Mouse (Mus musculus): ENCODE results near the gene Rsad1.

The Rsad1 gene

DNA sequence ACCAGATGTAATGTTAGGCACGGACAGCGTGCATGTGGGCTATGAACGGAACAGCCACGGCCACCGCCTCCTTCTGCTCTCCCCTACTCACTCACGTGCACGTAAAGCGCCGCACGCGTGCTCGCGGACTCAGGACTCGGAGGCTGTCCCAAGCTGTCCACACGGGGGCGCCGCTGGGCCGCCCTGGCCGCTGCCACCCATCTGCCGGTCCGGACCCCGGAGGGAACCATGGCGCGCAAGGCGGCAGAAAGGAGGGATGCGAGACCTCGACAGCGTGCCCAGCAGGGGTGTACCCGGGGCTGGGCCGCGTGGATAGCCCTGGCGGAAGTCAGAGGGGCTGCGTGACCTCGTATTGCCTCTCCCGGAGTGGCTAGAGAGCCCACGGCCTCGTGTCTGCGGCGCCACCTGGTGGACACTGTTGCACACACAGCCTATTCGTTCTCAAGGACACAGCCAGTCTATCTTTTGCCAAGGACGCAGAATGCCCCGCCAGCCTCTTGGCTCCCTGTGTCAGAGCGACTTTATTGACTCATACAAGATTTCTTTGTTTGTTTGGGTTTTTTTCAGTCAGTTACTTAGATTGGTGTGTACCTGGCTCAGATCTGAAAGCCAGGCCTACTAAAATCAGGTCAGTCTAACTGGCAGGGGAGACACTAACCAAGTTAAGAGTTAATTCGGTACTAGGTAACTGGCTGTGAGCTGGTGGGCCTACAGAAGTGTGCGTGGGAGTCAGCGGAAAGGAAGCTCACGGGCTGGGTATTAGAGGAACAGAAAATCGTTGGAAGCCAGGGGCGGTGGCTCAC lies at the start of gene Rsad1:
Rsad1 (minus strand) TSS at position 368 of the 803 bp plus-strand sequence.
- in situ Hi-C loops (cut with MboI; ENCODE audit: low pct_unique_long_range_greater_than_20kb in 1 of 2, low sequenced_read_pairs in 2 of 2, unreplicated experiment in 1 of 2) = no loop called here

DNA sequence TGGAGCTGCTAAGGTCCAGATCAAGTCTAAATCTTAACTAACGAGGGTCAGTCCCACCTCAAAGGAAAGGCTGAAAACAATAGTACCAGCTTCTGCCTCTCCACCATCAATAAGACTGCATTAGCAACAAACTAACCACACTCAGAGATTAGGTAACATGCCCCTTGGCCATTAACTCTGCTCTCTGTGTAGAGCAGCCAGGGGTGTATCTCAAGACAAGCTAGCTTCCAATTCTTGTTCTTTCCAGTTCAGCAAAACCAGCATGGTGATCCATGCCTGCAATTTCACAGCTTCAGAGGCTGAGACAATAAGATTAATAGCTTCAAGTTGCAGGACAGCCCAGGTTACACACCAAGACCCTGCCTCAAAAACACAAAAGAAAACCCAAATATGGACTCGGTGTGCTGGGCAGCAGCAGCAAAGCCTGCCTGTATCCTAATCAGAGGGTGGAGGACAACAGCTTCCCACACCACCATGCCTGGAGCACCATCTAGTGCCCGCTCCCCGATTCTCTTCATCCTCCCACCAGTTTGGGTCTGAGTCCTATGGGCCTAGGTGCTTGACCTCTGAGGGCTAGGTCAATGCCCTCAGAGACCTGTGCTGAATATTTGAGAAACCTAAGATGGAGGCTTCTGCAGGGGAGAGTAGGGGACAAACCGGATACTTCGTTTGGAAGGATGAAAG lies 49.5 kb upstream of the Rsad1 start:
- in situ Hi-C loops (cut with MboI; ENCODE audit: low pct_unique_long_range_greater_than_20kb in 1 of 2, low sequenced_read_pairs in 2 of 2, unreplicated experiment in 1 of 2) = no loop called here

DNA sequence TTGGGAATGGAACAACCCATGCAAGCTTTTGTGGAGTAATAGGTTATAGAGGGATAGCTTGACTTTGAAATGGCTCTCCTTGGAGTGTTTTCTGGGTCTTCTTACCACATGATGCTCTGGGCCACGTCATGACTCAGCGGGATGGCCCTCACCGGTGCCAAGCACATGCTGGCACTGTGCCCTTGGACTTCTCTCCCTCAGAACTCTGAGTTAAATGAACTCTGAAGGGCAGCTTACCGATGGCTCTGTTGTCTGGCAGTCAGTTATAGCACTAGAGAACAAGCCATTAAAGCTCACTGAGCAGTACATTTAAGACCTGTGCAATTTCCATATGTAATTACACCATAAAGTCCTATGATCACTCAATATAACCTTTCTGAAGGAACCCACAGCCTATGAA lies 48.3 kb upstream of the Rsad1 start:
- in situ Hi-C loops (cut with MboI; ENCODE audit: low pct_unique_long_range_greater_than_20kb in 1 of 2, low sequenced_read_pairs in 2 of 2, unreplicated experiment in 1 of 2) = no loop called here

DNA sequence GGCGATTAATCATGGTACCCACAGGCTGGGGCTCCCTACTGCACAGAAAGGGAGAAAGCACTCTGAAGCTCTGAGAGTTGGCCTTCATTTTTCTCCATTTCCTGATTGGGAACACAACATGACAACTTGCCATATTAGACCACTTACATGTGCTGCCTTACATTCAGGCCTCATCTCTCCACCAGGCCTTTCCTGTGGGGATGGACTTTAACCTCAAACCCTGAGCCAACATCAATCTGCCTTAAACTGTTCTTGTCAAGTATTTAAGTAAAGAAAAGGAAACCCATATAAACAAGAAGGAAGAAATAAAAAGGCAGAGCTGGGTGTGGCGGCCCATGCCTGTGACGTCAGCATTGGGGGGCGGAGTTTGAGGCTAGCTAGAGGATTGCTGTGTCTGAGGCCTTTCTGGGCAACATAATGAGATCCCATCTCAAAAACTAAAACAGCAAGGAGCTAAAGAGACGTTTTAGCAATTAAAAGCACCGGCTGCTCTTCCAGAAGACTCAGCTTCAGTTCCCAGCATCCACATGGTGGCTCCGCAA lies 47.3 kb upstream of the Rsad1 start:
- in situ Hi-C loops (cut with MboI; ENCODE audit: low pct_unique_long_range_greater_than_20kb in 1 of 2, low sequenced_read_pairs in 2 of 2, unreplicated experiment in 1 of 2) = no loop called here

DNA sequence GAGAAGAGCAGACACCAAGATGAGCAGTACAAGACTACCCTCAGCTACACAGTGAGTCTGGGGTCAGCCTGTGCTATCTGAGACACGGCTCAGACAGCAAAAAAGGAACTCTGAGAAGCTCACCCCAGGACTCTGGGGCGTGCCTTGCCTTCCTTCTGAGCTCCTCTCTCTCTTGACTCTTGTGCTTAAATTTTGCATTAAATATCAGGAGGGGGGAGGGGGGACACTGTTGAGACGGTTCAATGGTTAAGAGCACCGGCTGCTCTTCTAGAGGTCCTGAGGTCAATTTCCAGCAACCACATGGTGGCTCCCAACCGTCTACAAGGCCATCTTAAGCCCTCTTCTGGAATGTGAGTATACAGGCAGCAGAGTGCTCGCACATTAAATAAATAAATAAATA lies 38.5 kb upstream of the Rsad1 start:
- in situ Hi-C loops (cut with MboI; ENCODE audit: low pct_unique_long_range_greater_than_20kb in 1 of 2, low sequenced_read_pairs in 2 of 2, unreplicated experiment in 1 of 2) = no loop called here

DNA sequence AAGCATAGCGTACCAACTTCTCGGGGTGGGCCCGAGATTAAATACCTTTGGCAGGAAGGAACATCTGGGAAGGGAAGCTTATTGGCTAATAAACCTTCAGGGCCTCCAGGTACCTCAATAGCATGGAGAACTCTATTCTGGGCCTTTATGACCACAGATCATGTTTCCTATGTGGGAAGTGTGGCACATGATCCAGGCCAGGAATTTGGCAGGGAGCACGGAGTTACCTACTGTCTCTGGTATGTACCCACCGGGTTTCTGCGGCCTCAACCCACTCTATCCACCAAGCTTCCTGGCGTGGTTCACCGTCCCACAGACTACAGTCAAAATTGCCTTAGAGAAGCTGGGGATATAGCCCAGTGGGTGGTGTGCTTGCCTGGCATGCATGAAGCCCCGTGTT lies 36.0 kb upstream of the Rsad1 start:
- in situ Hi-C loops (cut with MboI; ENCODE audit: low pct_unique_long_range_greater_than_20kb in 1 of 2, low sequenced_read_pairs in 2 of 2, unreplicated experiment in 1 of 2) = no loop called here

DNA sequence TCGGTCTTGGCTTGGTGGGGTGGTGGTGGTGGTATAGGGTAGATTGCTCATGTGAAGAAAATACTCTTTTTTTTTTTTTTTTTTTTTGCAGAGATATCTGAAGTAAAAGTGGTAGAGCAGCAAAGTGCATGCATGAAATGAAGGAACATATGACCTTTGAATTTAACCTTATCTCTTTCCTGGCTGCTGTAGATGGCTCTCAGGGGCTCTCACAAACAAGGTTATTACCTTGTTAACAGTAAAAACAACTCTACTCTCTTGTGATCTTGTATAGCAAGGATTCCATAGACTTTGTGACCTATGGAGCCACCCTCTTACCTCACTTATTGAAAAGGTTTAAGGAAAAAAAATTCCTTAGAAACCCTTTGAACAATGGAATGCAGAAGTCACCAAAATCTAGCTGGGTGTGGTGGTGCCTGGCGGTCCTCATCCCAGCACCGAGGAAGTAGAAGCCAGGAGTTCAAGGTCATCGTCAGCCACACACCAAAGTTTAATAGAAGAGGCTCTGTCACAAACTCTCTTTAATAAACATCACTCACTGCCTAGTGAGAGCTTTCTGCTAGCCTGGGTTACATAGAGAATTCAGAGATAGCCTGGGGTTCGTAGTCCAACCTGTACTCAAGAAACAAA lies 31.2 kb upstream of the Rsad1 start:
- in situ Hi-C loops (cut with MboI; ENCODE audit: low pct_unique_long_range_greater_than_20kb in 1 of 2, low sequenced_read_pairs in 2 of 2, unreplicated experiment in 1 of 2) = no loop called here

DNA sequence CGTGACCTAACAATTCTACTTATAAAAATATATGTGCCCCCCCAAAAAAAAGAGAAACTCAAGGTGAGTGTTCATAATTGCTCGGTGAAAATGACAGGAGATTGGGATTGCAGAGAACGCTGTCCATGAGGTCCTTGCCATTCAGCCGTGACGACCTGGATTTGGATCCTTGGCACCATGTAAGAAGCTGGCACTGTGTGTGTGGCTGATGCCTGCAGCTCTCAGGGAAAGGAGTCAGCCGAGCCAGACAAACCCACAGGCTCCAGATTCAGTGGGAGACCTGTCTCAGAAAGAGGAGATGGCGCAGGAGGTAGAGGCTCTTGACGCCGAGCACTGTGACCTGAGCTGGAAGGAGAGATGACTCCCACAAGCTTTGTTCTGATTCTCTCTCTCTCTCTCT lies 27.3 kb upstream of the Rsad1 start:
- in situ Hi-C loops (cut with MboI; ENCODE audit: low pct_unique_long_range_greater_than_20kb in 1 of 2, low sequenced_read_pairs in 2 of 2, unreplicated experiment in 1 of 2) = no loop called here

DNA sequence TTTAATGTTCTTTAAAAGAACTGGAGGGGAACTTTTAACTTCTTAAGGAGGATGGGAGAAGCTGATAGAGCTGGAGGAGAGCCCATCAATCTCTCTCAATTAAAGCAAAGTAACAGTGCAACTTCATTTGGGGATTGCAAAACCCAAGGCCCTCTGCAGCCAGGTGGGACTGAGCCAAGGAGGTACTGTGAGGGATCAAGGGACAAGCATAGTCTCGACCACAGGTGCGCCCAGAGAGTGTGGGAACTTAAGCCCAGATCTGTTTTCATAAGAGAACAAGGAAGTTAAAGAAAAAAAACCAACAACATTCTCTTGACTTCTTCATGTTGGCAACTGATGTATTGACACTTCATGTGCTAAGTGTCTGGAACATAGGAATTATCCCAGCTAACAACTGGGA lies 26.0 kb upstream of the Rsad1 start:
- in situ Hi-C loops (cut with MboI; ENCODE audit: low pct_unique_long_range_greater_than_20kb in 1 of 2, low sequenced_read_pairs in 2 of 2, unreplicated experiment in 1 of 2) = no loop called here

DNA sequence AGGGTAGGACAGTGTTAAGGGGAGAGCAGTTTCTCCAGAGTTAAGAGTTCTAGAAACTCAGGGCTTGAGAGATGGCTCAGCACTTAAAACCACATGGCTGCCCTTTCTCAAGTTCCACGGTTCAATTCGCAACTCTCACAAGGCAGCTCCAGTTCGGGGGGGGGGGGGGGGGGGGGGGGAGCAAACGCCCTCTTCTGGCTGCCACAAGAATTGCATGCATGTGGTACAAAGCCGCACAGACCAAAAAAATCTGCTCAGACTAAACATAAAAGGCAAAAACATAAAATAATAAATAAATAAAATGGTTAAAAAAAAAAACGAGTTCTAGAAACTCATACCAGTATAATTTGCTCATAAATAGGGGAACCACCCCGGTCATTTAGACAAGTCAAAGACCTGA lies 25.5 kb upstream of the Rsad1 start:
- in situ Hi-C loops (cut with MboI; ENCODE audit: low pct_unique_long_range_greater_than_20kb in 1 of 2, low sequenced_read_pairs in 2 of 2, unreplicated experiment in 1 of 2) = no loop called here

DNA sequence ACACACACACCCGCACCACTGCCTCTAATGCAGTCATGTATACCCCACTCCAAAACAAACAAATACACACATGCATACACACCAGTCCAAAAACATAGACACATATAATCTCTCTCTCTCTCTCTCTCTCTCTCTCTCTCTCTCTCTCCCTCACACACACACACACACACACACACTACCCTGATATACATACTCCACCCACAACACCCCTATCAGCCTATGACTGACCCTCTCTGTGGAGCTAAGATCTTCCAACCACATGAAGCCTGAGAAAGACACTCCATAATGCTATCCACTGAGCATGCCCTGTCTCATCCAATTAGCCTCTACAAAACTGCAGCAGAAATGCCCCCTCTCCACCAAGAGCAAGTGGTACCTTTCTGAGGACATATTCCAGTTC lies 22.8 kb upstream of the Rsad1 start:
- in situ Hi-C loops (cut with MboI; ENCODE audit: low pct_unique_long_range_greater_than_20kb in 1 of 2, low sequenced_read_pairs in 2 of 2, unreplicated experiment in 1 of 2) = no loop called here

DNA sequence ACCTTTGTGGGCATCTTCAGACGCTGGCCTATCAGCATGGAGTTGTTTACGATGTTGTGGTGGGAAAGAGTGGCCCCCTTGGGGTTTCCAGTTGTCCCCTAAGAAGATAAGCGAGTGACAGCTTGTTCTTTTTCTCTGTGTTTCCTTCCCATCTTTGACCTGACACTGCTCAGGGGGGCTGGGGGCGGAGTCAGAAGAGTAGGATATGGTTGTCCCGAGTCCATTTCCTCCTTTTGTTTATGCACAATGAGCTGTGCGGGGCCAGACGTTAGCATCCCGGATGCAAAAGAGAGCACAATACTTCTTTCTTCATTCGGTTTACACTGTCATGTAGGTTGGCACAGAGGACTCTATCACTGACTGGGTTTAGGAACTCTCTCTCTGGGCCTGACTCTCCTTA lies 21.6 kb upstream of the Rsad1 start:
- in situ Hi-C loops (cut with MboI; ENCODE audit: low pct_unique_long_range_greater_than_20kb in 1 of 2, low sequenced_read_pairs in 2 of 2, unreplicated experiment in 1 of 2) = no loop called here

DNA sequence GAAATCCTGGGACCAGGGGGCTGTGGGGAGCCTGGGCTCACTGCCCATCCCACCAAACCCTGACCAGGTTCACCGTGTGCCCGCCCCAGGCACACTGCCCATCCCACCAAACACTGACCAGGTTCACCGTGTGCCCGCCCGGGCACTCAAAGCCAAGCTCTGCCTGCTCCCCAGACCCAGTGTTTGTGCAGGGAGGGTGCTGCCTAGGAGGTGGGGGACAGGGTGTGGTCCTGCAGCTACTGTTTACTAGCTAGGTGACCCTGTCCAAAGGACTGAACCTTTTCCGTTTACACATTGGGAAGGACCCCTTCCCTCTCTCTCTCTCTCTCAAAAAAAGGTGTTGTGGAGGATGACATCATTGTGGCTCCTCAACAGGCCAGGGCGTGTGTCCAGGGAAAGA lies 18.3 kb upstream of the Rsad1 start:
- in situ Hi-C loops (cut with MboI; ENCODE audit: low pct_unique_long_range_greater_than_20kb in 1 of 2, low sequenced_read_pairs in 2 of 2, unreplicated experiment in 1 of 2) = no loop called here

DNA sequence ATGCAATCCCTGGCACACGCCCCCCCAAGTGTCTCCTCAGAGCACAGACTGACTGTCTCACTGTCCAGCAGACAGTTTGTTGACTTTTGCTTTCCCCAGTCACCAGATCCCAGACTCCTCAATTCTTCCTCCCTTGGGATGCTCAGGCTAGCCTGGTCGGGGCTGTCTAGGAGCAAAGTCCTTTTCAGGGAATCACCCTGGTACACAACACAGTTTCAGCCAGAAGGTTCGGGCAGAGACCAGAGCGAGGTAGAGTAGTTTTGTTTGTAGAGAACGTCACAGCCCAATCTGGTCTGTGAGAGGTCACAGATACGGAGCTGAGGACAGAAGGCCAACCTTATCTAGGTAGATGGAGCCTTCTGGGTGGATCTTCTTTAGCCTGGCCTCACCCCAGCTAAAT lies 17.5 kb upstream of the Rsad1 start:
- in situ Hi-C loops (cut with MboI; ENCODE audit: low pct_unique_long_range_greater_than_20kb in 1 of 2, low sequenced_read_pairs in 2 of 2, unreplicated experiment in 1 of 2) = no loop called here

DNA sequence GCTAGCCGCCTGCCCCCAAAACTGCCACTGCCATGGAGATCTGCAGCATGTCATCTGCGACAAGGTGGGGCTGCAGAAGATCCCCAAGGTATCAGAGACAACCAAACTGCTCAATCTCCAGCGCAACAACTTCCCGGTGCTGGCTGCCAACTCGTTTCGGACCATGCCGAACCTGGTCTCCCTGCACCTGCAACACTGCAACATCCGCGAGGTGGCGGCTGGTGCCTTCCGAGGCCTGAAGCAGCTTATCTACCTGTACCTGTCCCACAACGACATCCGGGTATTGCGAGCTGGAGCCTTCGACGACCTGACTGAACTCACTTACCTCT lies 16.1 kb upstream of the Rsad1 start:
- in situ Hi-C loops (cut with MboI; ENCODE audit: low pct_unique_long_range_greater_than_20kb in 1 of 2, low sequenced_read_pairs in 2 of 2, unreplicated experiment in 1 of 2) = no loop called here

DNA sequence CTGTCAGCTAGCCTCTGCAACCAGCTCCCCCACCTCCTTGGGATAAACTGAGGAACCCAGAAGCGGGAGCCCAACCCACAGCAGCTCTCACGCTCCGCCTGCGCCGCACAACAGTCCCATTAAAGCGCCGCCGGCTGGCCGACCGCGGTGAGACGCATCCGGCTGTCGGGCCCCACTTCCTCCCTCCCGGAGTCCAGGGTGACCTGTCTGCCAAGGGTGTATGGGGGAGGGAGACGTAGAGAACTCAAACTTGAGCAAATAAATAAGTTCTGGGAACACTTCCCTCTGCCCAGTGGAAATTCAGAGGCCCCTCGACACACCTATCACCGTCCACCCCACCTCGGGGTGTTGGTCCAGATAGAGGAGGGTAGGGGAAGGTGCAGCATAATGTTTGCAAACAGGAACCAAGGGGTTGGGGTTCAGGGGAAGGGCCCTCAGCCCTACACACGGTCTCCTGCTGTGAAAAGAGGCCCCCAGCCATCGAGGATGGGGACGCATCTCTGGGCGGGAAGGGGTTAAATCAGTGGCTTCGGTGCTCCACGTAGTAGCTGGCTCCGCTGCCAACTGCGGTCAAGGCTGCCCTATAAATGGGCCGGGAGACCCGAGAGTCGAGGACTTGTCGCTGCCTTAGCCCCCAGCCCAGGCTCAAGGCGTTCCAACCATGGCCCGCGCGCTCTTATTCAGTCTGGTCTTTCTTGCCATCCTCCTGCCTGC lies 15.5 kb upstream of the Rsad1 start, which contains the start of gene Chad:
Chad (plus strand) TSS at position 611 of the 714 bp plus-strand sequence.
- in situ Hi-C loops (cut with MboI; ENCODE audit: low pct_unique_long_range_greater_than_20kb in 1 of 2, low sequenced_read_pairs in 2 of 2, unreplicated experiment in 1 of 2) = no loop called here

DNA sequence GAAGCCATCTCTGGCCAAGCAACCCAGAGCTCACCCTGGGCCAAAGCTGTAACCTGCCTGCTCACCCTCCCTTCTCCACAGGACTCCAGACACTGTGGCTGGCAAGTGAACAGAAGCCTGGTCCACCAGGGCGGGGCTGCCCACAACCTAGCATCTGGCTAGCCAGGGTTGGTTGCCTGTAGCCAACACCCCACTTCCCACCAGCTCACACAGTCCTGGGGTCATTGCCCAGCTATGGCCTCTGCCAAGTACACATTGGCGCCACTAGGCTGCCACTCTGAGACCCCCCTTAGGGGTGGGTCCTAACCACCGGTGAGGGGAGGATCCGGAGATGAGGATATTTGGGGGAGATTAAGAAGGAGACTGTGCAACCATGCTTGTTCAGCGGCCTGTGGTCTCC lies 14.8 kb upstream of the Rsad1 start:
- in situ Hi-C loops (cut with MboI; ENCODE audit: low pct_unique_long_range_greater_than_20kb in 1 of 2, low sequenced_read_pairs in 2 of 2, unreplicated experiment in 1 of 2) = no loop called here

DNA sequence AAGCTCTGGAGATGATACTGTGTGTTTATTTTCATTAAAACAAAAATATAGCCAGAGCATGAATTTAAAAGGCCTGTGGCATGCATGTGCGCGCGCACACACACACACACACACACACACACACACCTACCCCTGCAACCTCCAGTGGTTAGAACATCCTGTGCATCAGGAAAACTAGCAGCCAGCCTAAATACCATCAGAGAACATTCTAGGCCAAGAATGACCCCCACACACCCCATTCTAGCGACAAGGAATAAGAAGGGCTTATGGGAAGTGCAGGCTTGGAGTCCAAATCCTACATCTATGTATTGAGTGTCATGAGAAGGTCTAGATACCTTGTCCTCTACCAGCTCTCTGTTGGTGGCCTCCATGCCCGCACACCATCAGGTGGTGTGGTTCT lies 14.3 kb upstream of the Rsad1 start:
- in situ Hi-C loops (cut with MboI; ENCODE audit: low pct_unique_long_range_greater_than_20kb in 1 of 2, low sequenced_read_pairs in 2 of 2, unreplicated experiment in 1 of 2) = no loop called here

DNA sequence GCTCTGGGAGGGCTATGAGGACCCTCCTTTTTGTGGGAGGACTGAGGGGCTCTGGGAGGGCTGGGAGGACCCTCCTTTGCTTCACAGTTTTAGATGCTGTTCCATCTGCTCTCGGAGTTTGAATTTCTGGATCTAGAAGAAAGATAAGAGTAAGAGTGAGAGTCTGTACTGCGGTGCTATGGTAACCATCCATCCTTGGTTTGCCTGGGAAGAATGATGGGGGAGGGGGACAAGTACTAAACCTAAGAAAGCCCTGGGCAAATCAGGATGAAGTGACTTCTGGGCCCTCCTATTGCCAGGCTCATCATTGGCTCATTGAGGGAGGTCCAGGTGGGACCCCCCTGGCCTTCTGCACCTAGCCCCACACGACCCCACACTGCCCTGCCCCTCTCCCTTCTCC lies 9.2 kb upstream of the Rsad1 start:
- in situ Hi-C loops (cut with MboI; ENCODE audit: low pct_unique_long_range_greater_than_20kb in 1 of 2, low sequenced_read_pairs in 2 of 2, unreplicated experiment in 1 of 2) = no loop called here
